Mouse (Mus musculus) right cerebral cortex, postnatal 10 days (tissue): ENCODE data around the gene Gpsm3.
A peak's percentile ranks its signal among the peaks of the same experiment; 100 is the strongest.

Experiments
- DNase-seq, 2 experiments: peaks; one replicate each; pipeline ENCODE4 v3.0.0; 2021; ENCODE audit warnings: low spot score in 2 of 2

The Gpsm3 gene

GRCm38 (mm10) chr17:34603375-34604060 lies 13.9 kb downstream of the Gpsm3 start, which contains the start of gene Rnf5:
Gene Rnf5, minus strand, starts transcription at chr17:34603690.
- DNase-seq: peak; percentile 100

- peak; percentile 99 for DNase-seq
Measured at GRCm38 (mm10) chr17:34604061-34604508, 14.5 kb downstream of the Gpsm3 start, which contains the start of gene Agpat1. Gene Agpat1, plus strand, starts transcription at chr17:34604262.

GRCm38 (mm10) chr17:34604511-34605237 lies 15.1 kb downstream of the Gpsm3 start:
- DNase-seq: no peak

GRCm38 (mm10) chr17:34605609-34606008 lies 16.0 kb downstream of the Gpsm3 start:
- peak; percentile 99 for DNase-seq

- DNase-seq: no peak
Measured at GRCm38 (mm10) chr17:34606186-34607039, 16.8 kb downstream of the Gpsm3 start.

- peak in 1 of 2 experiments; percentile 60 for DNase-seq
Measured at GRCm38 (mm10) chr17:34607997-34608396, 18.4 kb downstream of the Gpsm3 start.

- no peak for DNase-seq
Measured at GRCm38 (mm10) chr17:34611050-34611449, 21.4 kb downstream of the Gpsm3 start.

- no peak for DNase-seq
Measured at GRCm38 (mm10) chr17:34613054-34613645, 23.5 kb downstream of the Gpsm3 start.

- no peak for DNase-seq
Measured at GRCm38 (mm10) chr17:34613830-34614229, 24.2 kb downstream of the Gpsm3 start.

- DNase-seq: no peak
Measured at GRCm38 (mm10) chr17:34615871-34616270, 26.3 kb downstream of the Gpsm3 start, which contains the start of gene Egfl8. Gene Egfl8, minus strand, starts transcription at chr17:34615971.

GRCm38 (mm10) chr17:34618999-34619398 lies 29.4 kb downstream of the Gpsm3 start:
- DNase-seq: peak in 1 of 2 experiments; percentile 35

- DNase-seq: no peak
Measured at GRCm38 (mm10) chr17:34621006-34621405, 31.4 kb downstream of the Gpsm3 start.

- DNase-seq: peak in 1 of 2 experiments; percentile 27
Measured at GRCm38 (mm10) chr17:34623161-34623560, 33.6 kb downstream of the Gpsm3 start.

- no peak for DNase-seq
Measured at GRCm38 (mm10) chr17:34624981-34625380, 35.4 kb downstream of the Gpsm3 start.

- no peak for DNase-seq
Measured at GRCm38 (mm10) chr17:34626062-34626772, 36.6 kb downstream of the Gpsm3 start.

- peak in 1 of 2 experiments; percentile 64 for DNase-seq
Measured at GRCm38 (mm10) chr17:34626773-34627092, 37.1 kb downstream of the Gpsm3 start.

GRCm38 (mm10) chr17:34627093-34627942 lies 37.7 kb downstream of the Gpsm3 start:
- DNase-seq: peak; percentile 94

GRCm38 (mm10) chr17:34627943-34628643 lies 38.5 kb downstream of the Gpsm3 start, which contains the start of gene Ppt2:
Gene Ppt2, minus strand, starts transcription at chr17:34628510.
- peak in 1 of 2 experiments; percentile 66 for DNase-seq

- DNase-seq: no peak
Measured at GRCm38 (mm10) chr17:34628644-34628967, 39.0 kb downstream of the Gpsm3 start.
